Mouse (Mus musculus) limb, embryonic 14.5 days (tissue): ENCODE data around the gene Tnfrsf13c. TPM values are rescaled to one million over a fixed set of nuclear protein-coding genes. Genes with fewer than 3 reads are reported as not detected.

Experiments
- ATAC-seq: fragments of 200-750 bp; cut with Nextera tagmentation; 2 replicates; pipeline ENCODE4 v1.8.0; 2017; ENCODE audit warnings: low read depth, moderate number of reproducible peaks, moderate TSS enrichment; ENCODE audit not compliant: low FRiP score
- DNase-seq: peaks from one replicate; pipeline ENCODE4 v3.0.0-alpha.2; 2015; ENCODE audit warnings: low spot score
- H3K27ac ChIP-seq: fragments of 300-500 bp; sonication (generic); replicated peaks from 2 replicates; pipeline ENCODE4 v1.5.1; 2014; ENCODE audit warnings: low read depth, mild to moderate bottlenecking, low read length, moderate library complexity, mixed read lengths
- H3K27me3 ChIP-seq: fragments of 300-500 bp; sonication (generic); 2 replicates; pipeline ENCODE4 v1.6.1; 2014; ENCODE audit warnings: low read length, mixed read lengths; ENCODE audit not compliant: control insufficient read depth, insufficient read depth
- H3K36me3 ChIP-seq: fragments of 300-500 bp; sonication (generic); 2 replicates; pipeline ENCODE4 v1.6.1; 2014; ENCODE audit warnings: mild to moderate bottlenecking, low read length, moderate library complexity, mixed read lengths; ENCODE audit not compliant: control insufficient read depth, insufficient read depth
- H3K4me1 ChIP-seq: fragments of 300-500 bp; sonication (generic); 2 replicates; pipeline ENCODE4 v1.6.1; 2014; ENCODE audit warnings: antibody characterized with exemption, low read length, mixed read lengths; ENCODE audit not compliant: control insufficient read depth, insufficient read depth
- H3K4me2 ChIP-seq: fragments of 300-500 bp; sonication (generic); replicated peaks from 2 replicates; pipeline ENCODE4 v1.6.1; 2014; ENCODE audit warnings: low read depth, mild to moderate bottlenecking, low read length, moderate library complexity; ENCODE audit not compliant: severe bottlenecking
- H3K4me3 ChIP-seq: fragments of 300-500 bp; sonication (generic); replicated peaks from 2 replicates; pipeline ENCODE4 v1.5.1; 2014; ENCODE audit warnings: low read length
- H3K9ac ChIP-seq: fragments of 300-500 bp; sonication (generic); 2 replicates; pipeline ENCODE4 v1.6.1; 2014; ENCODE audit warnings: mild to moderate bottlenecking, low read depth, low read length, moderate library complexity; ENCODE audit not compliant: severe bottlenecking
- H3K9me3 ChIP-seq: fragments of 300-500 bp; sonication (generic); 2 replicates; pipeline ENCODE4 v1.6.1; 2016; ENCODE audit warnings: low read length; ENCODE audit not compliant: control insufficient read depth
- POLR2A ChIP-seq: fragments of 200-500 bp; IDR thresholded peaks from 2 replicates; pipeline ENCODE4 v1.8.0; 2012; ENCODE audit warnings: inconsistent platforms, mild to moderate bottlenecking, moderate library complexity, borderline replicate concordance; ENCODE audit not compliant: insufficient read depth, insufficient read length; ENCODE audit errors: extremely low read depth
- WGBS: fragments of 180-500 bp; shearing (Covaris S2); extraction: QIAGEN DNeasy Blood & Tissue Kit; methylation state at CpG from one replicate; pipeline ENCODE4 v1.1.7; 2014; 5-methylcytosine and 5-hydroxymethylcytosine counted together
- polyA plus RNA-seq, 2 experiments: library from polyadenylated mRNA; depleted of rRNA in 1 of 2; stranded (reverse) in 1 of 2; unstranded in 1 of 2; fragments of >200 nt; fragmentation: Nextera tagmentation in 1 of 2; extraction: Ambion mirVana in 1 of 2; gene quantifications; 2 replicates each; pipeline versions ENCODE4 v1.2.1 to v1.2.3; 2012 to 2014

Tnfrsf13c gene
- polyA plus RNA-seq, 2 experiments = 0.22 to 0.29 TPM

GRCm38 (mm10) chr15:82230098-82230611 is 6.0 kb upstream of the Tnfrsf13c start:
- no peak for ATAC-seq
- 0 out of 2 replicates have a peak, but pooled peaks cover 2% of the 10 kb centered on the region for H3K27me3 ChIP-seq
- H3K36me3 ChIP-seq = no peaks in the 10 kb centered on the region
- DNase-seq = no peak
- H3K9me3 ChIP-seq = no peaks in the 10 kb centered on the region
- no peak for TF ChIP-seq POLR2A
- 78% methylated on average over 6 of the region's 6 CpGs for WGBS
- H3K9ac ChIP-seq = no peak overlapping the region
- H3K4me3 ChIP-seq = no peak overlapping the region
- no peak overlapping the region for H3K27ac ChIP-seq
- no peaks in the 10 kb centered on the region for H3K4me1 ChIP-seq
- no peak overlapping the region for H3K4me2 ChIP-seq

- 34% methylated on average over 11 of the region's 11 CpGs for WGBS
- TF ChIP-seq POLR2A = no peak
- no peaks in the 10 kb centered on the region for H3K9me3 ChIP-seq
- no peak overlapping the region for H3K9ac ChIP-seq
- H3K4me1 ChIP-seq = no peaks in the 10 kb centered on the region
- H3K4me2 ChIP-seq = no peak overlapping the region
- H3K36me3 ChIP-seq = no peaks in the 10 kb centered on the region
- ATAC-seq (no peak), DNase-seq (no peak)
- no peak overlapping the region for H3K4me3 ChIP-seq
- no peak overlapping the region for H3K27ac ChIP-seq
- H3K27me3 ChIP-seq = peaks cover 8% of the 10 kb centered on the region; the same call in 1 of the 2 replicates
Observed at GRCm38 (mm10) chr15:82229542-82230045, 5.4 kb upstream of the Tnfrsf13c start.

- WGBS = 78% methylated on average over 5 of the region's 5 CpGs
- no peak for ATAC-seq
Observed at GRCm38 (mm10) chr15:82225769-82226168, 1.6 kb upstream of the Tnfrsf13c start.

DNA sequence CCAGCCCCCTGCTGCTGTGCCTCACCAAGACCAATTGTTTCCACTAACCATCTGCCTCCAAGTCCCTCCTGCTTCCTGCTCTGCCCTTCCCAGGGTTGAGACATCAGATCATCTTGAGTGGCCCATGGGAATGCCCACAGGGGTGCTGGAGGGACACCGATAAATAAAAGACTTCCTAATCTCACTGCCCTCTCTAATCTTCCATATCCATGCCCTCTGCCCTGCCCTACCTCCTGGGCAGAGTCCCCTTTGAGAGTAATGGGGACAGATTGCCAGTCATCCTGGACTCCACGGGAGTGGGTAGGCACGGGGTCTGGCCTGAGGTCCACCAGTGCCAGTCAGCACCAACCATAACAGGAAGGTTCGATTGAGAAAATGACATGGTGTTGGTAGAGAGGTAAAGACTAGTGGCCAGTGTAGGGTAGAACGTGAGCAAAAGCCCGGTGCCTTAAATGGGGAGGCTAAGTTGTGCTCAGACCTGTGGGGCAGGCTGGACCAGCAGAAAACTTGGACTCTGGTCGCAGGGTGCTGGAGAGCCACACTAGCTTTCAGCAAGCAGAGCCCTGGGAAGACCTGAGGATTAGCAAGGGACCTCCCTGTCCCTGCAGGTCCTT is 540 bp upstream of the Tnfrsf13c start:
- no peak for TF ChIP-seq POLR2A
- Histone ChIP-seq H3K36me3 (no peaks in the 10 kb centered on the region), H3K4me3 (peak overlapping the region; percentile 31), H3K4me1 (0 out of 2 replicates have a peak, but pooled peaks cover 4% of the 10 kb centered on the region), H3K4me2 (peak overlapping the region; percentile 59), H3K9ac (0 out of 2 replicates have a peak overlapping the region, but pooled peaks have one; percentile 16), H3K9me3 (no peaks in the 10 kb centered on the region), H3K27me3 (peaks cover 22% of the 10 kb centered on the region; the same call in 1 of the 2 replicates), H3K27ac (no peak overlapping the region)
- 38% methylated on average over 7 of the region's 7 CpGs for WGBS
- ATAC-seq (no peak), DNase-seq (no peak)

More at GRCm38 (mm10) chr15:82225769-82226168, 1.6 kb upstream of the Tnfrsf13c start:
- Histone ChIP-seq H3K36me3 (no peaks in the 10 kb centered on the region), H3K9me3 (no peaks in the 10 kb centered on the region), H3K9ac (no peak overlapping the region), H3K4me1 (0 out of 2 replicates have a peak, but pooled peaks cover 4% of the 10 kb centered on the region), H3K4me2 (no peak overlapping the region), H3K27ac (no peak overlapping the region), H3K27me3 (peaks cover 22% of the 10 kb centered on the region; the same call in 1 of the 2 replicates), H3K4me3 (no peak overlapping the region)
- TF ChIP-seq POLR2A = no peak
- DNase-seq = no peak

GRCm38 (mm10) chr15:82223251-82223650 is 918 bp downstream of the Tnfrsf13c start:
- no peak for DNase-seq
- 45% methylated on average over 7 of the region's 7 CpGs for WGBS
- H3K4me3 ChIP-seq = no peak overlapping the region

More at GRCm38 (mm10) chr15:82223251-82223650, 918 bp downstream of the Tnfrsf13c start:
- H3K27ac ChIP-seq = no peak overlapping the region
- no peak for ATAC-seq
- H3K27me3 ChIP-seq = peaks cover 22% of the 10 kb centered on the region; the same call in 1 of the 2 replicates
- H3K4me1 ChIP-seq = 0 out of 2 replicates have a peak, but pooled peaks cover 4% of the 10 kb centered on the region
- no peak overlapping the region for H3K9ac ChIP-seq
- H3K36me3 ChIP-seq = no peaks in the 10 kb centered on the region
- no peak for TF ChIP-seq POLR2A
- H3K9me3 ChIP-seq = no peaks in the 10 kb centered on the region
- H3K4me2 ChIP-seq = no peak overlapping the region
